Mouse (Mus musculus) neural tube, embryonic 11.5 days (tissue): Measurements from ENCODE around the gene Stxbp4. TPM values are rescaled to one million over a fixed set of nuclear protein-coding genes. Genes with fewer than 3 reads are reported as not detected.

ENCODE experiments used
- ATAC-seq: fragments of 200-750 bp; cut with Nextera tagmentation; 2 replicates; pipeline ENCODE4 v1.8.0; 2017; ENCODE audit warnings: moderate number of reproducible peaks, mild to moderate bottlenecking, moderate TSS enrichment, moderate library complexity; ENCODE audit not compliant: insufficient read depth, low FRiP score, low TSS enrichment
- DNase-seq: peaks from one replicate; pipeline ENCODE4 v3.0.0-alpha.2; 2015; ENCODE audit warnings: low spot score
- H3K27ac ChIP-seq: fragments of 300-500 bp; sonication (generic); 2 replicates; pipeline ENCODE4 v1.5.1; 2014; ENCODE audit warnings: low read depth, mild to moderate bottlenecking, low read length
- H3K27me3 ChIP-seq: fragments of 300-500 bp; sonication (generic); 2 replicates; pipeline ENCODE4 v1.6.1; 2014; ENCODE audit warnings: mild to moderate bottlenecking, low read length, mixed read lengths; ENCODE audit not compliant: control insufficient read depth, insufficient read depth
- H3K36me3 ChIP-seq: fragments of 300-500 bp; sonication (generic); 2 replicates; pipeline ENCODE4 v1.6.1; 2014; ENCODE audit warnings: mild to moderate bottlenecking, low read length, moderate library complexity, mixed read lengths; ENCODE audit not compliant: control insufficient read depth, insufficient read depth
- H3K4me1 ChIP-seq: fragments of 300-500 bp; sonication (generic); 2 replicates; pipeline ENCODE4 v1.6.1; 2014; ENCODE audit warnings: low read length, mixed read lengths; ENCODE audit not compliant: control insufficient read depth, insufficient read depth
- H3K4me2 ChIP-seq: fragments of 300-500 bp; sonication (generic); 2 replicates; pipeline ENCODE4 v1.6.1; 2014; ENCODE audit warnings: low read depth, mild to moderate bottlenecking, moderate library complexity
- H3K4me3 ChIP-seq: fragments of 300-500 bp; sonication (generic); 2 replicates; pipeline ENCODE4 v1.5.1; 2014; ENCODE audit warnings: low read depth, low read length
- H3K9ac ChIP-seq: fragments of 300-500 bp; sonication (generic); 2 replicates; pipeline ENCODE4 v1.6.1; 2014; ENCODE audit warnings: mild to moderate bottlenecking, low read length
- H3K9me3 ChIP-seq: fragments of 300-500 bp; sonication (generic); 2 replicates; pipeline ENCODE4 v1.6.1; 2016; ENCODE audit warnings: low read length; ENCODE audit not compliant: control insufficient read depth
- WGBS: fragments of 180-500 bp; shearing (Covaris S2); extraction: QIAGEN DNeasy Blood & Tissue Kit; methylation state at CpG from one replicate; pipeline ENCODE4 v1.1.7; 2014; 5-methylcytosine and 5-hydroxymethylcytosine counted together
- polyA plus RNA-seq: library from polyadenylated mRNA; unstranded; fragments of >200 nt; fragmentation: Nextera tagmentation; extraction: Ambion mirVana; gene quantifications from 2 replicates; pipeline ENCODE4 v1.2.1, GENCODE M21; 2014

The Stxbp4 gene
- polyA plus RNA-seq, 1 experiment from 2014 or later = 36.1 TPM

DNA sequence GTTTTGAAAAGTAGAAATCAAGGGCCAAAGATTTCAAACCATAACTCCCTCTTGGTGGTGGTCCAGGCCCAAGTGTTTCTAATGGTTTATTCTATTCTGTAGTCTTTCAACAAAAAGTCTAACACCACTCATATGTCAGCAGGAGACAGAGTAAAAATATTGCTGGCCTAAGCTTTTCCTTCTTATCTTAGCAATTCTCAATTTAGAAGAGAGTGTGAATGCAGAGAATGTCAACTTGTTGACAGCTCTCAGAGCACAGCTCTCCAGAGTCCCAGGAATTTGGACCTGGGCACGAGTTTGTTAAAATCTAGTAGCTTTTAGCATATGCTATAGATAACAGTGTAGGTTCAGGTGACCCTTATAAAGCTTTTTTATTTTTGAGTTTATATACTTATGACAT, 120.1 kb downstream of the Stxbp4 start:
- ATAC-seq = no peak
- Histone ChIP-seq H3K36me3 (no peaks in the 10 kb centered on the region), H3K4me2 (no peak overlapping the region), H3K9me3 (no peaks in the 10 kb centered on the region), H3K27me3 (no peaks in the 10 kb centered on the region), H3K27ac (no peak overlapping the region), H3K4me3 (no peak overlapping the region), H3K9ac (no peak overlapping the region), H3K4me1 (no peaks in the 10 kb centered on the region)
- DNase-seq = no peak
- 94% methylated on average over 1 of the region's 1 CpGs for WGBS

DNA sequence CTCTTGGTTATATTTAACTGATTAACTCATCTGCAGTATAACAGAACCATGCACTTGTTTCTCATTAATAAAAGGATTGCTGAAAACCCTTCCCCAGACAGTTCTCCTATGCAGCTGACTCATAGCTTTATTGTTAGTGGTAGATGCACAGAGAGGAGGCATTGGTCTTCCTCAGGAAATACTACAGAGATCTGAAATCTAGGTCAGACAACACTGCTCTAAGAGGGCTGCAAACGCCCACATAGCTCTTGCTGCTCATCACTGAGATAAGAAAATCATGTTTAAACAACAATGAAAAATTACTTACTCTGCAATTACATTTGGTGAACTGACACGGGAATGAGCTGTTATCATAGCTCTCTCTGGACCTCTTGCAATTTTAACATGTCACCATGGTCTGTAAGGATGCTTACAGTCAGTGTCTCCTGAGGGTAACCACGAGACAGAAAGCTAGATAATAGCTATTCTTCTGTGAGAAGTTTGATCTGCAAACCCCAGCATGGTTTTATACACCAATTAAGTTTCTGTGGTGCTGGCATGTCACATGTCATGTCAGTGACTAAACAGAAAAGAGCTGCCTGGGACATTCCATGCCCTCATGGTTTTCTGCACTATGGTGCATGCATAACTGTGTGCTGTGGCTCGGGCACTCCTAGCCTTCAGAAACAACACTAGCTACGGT, 125.2 kb downstream of the Stxbp4 start:
- no peak for ATAC-seq
- Histone ChIP-seq H3K4me2 (no peak overlapping the region), H3K9ac (no peak overlapping the region), H3K27me3 (no peaks in the 10 kb centered on the region), H3K27ac (no peak overlapping the region), H3K4me3 (no peak overlapping the region), H3K36me3 (no peaks in the 10 kb centered on the region), H3K9me3 (no peaks in the 10 kb centered on the region), H3K4me1 (no peaks in the 10 kb centered on the region)
- 87% methylated on average over 5 of the region's 5 CpGs for WGBS
- DNase-seq = no peak

GRCm38 (mm10) chr11:90501846-90502245, 136.0 kb downstream of the Stxbp4 start:
- Histone ChIP-seq H3K36me3 (no peaks in the 10 kb centered on the region), H3K9ac (no peak overlapping the region), H3K27ac (no peak overlapping the region), H3K4me1 (no peaks in the 10 kb centered on the region), H3K4me2 (no peak overlapping the region), H3K9me3 (no peaks in the 10 kb centered on the region), H3K4me3 (no peak overlapping the region), H3K27me3 (no peaks in the 10 kb centered on the region)
- 85% methylated on average over 4 of the region's 4 CpGs for WGBS
- ATAC-seq (no peak), DNase-seq (no peak)

- 96% methylated on average over 6 of the region's 6 CpGs for WGBS
- no peak overlapping the region for H3K27ac ChIP-seq
- DNase-seq (no peak), ATAC-seq (no peak)
- no peaks in the 10 kb centered on the region for H3K4me1 ChIP-seq
- H3K36me3 ChIP-seq = no peaks in the 10 kb centered on the region
- no peak overlapping the region for H3K4me2 ChIP-seq
- H3K9ac ChIP-seq = no peak overlapping the region
- no peak overlapping the region for H3K4me3 ChIP-seq
- no peaks in the 10 kb centered on the region for H3K9me3 ChIP-seq
- H3K27me3 ChIP-seq = no peaks in the 10 kb centered on the region
These were observed 138.0 kb downstream of the Stxbp4 start for GRCm38 (mm10) chr11:90499918-90500317.

GRCm38 (mm10) chr11:90498461-90498860, 139.4 kb downstream of the Stxbp4 start:
- DNase-seq (no peak), ATAC-seq (no peak)
- no peaks in the 10 kb centered on the region for H3K4me1 ChIP-seq
- H3K36me3 ChIP-seq = no peaks in the 10 kb centered on the region
- H3K9me3 ChIP-seq = no peaks in the 10 kb centered on the region
- no peaks in the 10 kb centered on the region for H3K27me3 ChIP-seq
- no peak overlapping the region for H3K27ac ChIP-seq
- H3K9ac ChIP-seq = no peak overlapping the region
- 76% methylated on average over 4 of the region's 5 CpGs for WGBS
- no peak overlapping the region for H3K4me3 ChIP-seq
- no peak overlapping the region for H3K4me2 ChIP-seq

GRCm38 (mm10) chr11:90494981-90495380, 142.9 kb downstream of the Stxbp4 start:
- Histone ChIP-seq H3K4me1 (no peaks in the 10 kb centered on the region), H3K36me3 (no peaks in the 10 kb centered on the region), H3K27ac (no peak overlapping the region), H3K4me2 (no peak overlapping the region), H3K9me3 (no peaks in the 10 kb centered on the region), H3K9ac (no peak overlapping the region), H3K27me3 (no peaks in the 10 kb centered on the region), H3K4me3 (no peak overlapping the region)
- 79% methylated on average over 1 of the region's 1 CpGs for WGBS
- no peak for DNase-seq
- no peak for ATAC-seq

DNA sequence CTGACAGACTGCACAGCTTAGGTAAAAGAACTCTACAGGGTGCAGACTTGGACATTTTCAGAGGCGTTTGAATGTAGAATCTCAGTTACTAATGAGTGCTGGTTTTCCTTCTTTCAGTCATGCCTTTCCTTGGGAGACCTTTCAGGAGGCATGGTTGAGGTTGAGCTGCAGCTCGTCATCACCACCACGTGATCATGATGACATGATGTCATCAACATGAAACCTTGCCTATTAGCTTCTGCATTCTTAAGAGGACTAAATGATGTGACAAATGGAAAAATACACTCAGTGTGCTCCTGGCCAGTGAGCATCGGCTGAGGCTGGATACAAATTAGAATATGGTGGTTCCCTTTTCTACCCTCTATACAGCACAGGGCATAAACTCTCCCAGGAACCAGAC, 145.4 kb downstream of the Stxbp4 start:
- DNase-seq (no peak), ATAC-seq (no peak)
- Histone ChIP-seq H3K4me3 (no peak overlapping the region), H3K27ac (no peak overlapping the region), H3K4me1 (no peaks in the 10 kb centered on the region), H3K4me2 (no peak overlapping the region), H3K27me3 (no peaks in the 10 kb centered on the region), H3K9ac (no peak overlapping the region), H3K9me3 (no peaks in the 10 kb centered on the region), H3K36me3 (no peaks in the 10 kb centered on the region)
- 89% methylated on average over 4 of the region's 4 CpGs for WGBS

- no peak for ATAC-seq
- 94% methylated on average over 10 of the region's 10 CpGs for WGBS
- H3K27ac ChIP-seq = no peak overlapping the region
These were observed 148.7 kb downstream of the Stxbp4 start for GRCm38 (mm10) chr11:90489166-90489565.

DNA sequence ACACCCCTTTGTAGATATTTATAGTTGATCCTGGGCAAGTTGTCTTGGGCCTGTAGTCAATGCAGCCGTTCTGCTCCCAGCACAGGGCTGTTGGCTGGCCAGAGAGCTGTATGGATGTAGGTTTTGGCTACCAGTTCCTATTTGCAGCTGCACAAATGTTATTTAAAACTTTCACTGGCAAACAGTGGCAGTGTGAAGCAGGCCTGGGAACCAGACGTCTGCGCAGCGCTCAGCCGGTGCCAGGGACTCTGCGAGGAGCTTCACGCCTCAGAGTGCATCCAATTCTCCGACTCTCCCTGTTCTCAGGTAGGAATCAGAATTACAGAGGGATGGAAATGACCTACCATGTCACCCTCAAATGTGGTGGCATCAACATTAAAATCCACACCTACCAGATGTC, 150.2 kb downstream of the Stxbp4 start:
- Histone ChIP-seq H3K4me1 (no peaks in the 10 kb centered on the region), H3K4me2 (no peak overlapping the region), H3K9me3 (no peaks in the 10 kb centered on the region), H3K36me3 (no peaks in the 10 kb centered on the region), H3K9ac (no peak overlapping the region), H3K27ac (no peak overlapping the region), H3K4me3 (no peak overlapping the region), H3K27me3 (no peaks in the 10 kb centered on the region)
- DNase-seq (no peak), ATAC-seq (no peak)
- WGBS = 97% methylated on average over 8 of the region's 8 CpGs

More at GRCm38 (mm10) chr11:90489166-90489565, 148.7 kb downstream of the Stxbp4 start:
- no peak for DNase-seq
- H3K4me2 ChIP-seq = no peak overlapping the region
- H3K27me3 ChIP-seq = no peaks in the 10 kb centered on the region
- H3K9me3 ChIP-seq = no peaks in the 10 kb centered on the region
- no peak overlapping the region for H3K4me3 ChIP-seq
- no peaks in the 10 kb centered on the region for H3K36me3 ChIP-seq
- H3K9ac ChIP-seq = no peak overlapping the region
- H3K4me1 ChIP-seq = no peaks in the 10 kb centered on the region
